16 mouse cellular contexts compared by ENCODE assay signal in genomic region chr3:96135011-96135410, GRCm38 (mm10). TPM values are rescaled to one million over a fixed set of nuclear protein-coding genes. Genes with fewer than 3 reads are reported as not detected.
A peak's percentile ranks its signal among the peaks of the same experiment; 100 is the strongest.
DNase-seq lines count a peak whose midpoint lies in the region; ATAC-seq and TF ChIP-seq lines count a peak whose summit lies in the region.
"Had no signal": no experiment of that assay in that cellular context is flagged by ENCODE, and none has a peak within 500 bp of the region (broad histone marks: within the 10 kb centered on the region; RNA-seq: fewer than 3 reads in every experiment).

No protein-coding gene starts in this region.

- H3K4me1 ChIP-seq in heart, postnatal 0 days (ENCODE audit: control insufficient read depth, insufficient read depth), result no peaks in the 10 kb centered on the region
- peaks cover 7% of the 10 kb centered on the region for H3K4me1 ChIP-seq in heart, embryonic 10.5 days
- H3K4me1 ChIP-seq: midbrain, embryonic 15.5 days; stomach, embryonic 15.5 days had no signal

- no peak overlapping the region for H3K4me2 ChIP-seq in heart, postnatal 0 days (ENCODE audit: low read depth, low read length)
- H3K4me2 ChIP-seq: liver, embryonic 11.5 days; midbrain, embryonic 15.5 days; neural tube, embryonic 12.5 days; stomach, embryonic 15.5 days had no signal

- no peaks in the 10 kb centered on the region for H3K27me3 ChIP-seq in heart, postnatal 0 days (ENCODE audit: control insufficient read depth, insufficient read depth, low read length)
- H3K27me3 ChIP-seq in heart, embryonic 10.5 days (ENCODE audit: insufficient read depth, poor library complexity, severe bottlenecking), result no peaks in the 10 kb centered on the region
- H3K27me3 ChIP-seq: midbrain, embryonic 15.5 days; neural tube, embryonic 12.5 days; stomach, embryonic 15.5 days had no signal

- H3K36me3 ChIP-seq in heart, postnatal 0 days (replicated peaks; ENCODE audit: control insufficient read depth, insufficient read depth, low read length), result peaks cover 29% of the 10 kb centered on the region
- H3K36me3 ChIP-seq in heart, embryonic 10.5 days, result peaks cover 19% of the 10 kb centered on the region; the same call in 1 of the 2 replicates
- H3K36me3 ChIP-seq: midbrain, embryonic 15.5 days had no signal

- no peak for ATAC-seq in heart, postnatal 0 days (ENCODE audit: insufficient read depth, low read depth)
- ATAC-seq: hindbrain, postnatal 0 days; midbrain, embryonic 15.5 days had no signal

- no peak for TF ChIP-seq EP300 in heart, postnatal 0 days (IDR thresholded peaks at IDR 0.05; ENCODE audit: low read depth)

- no peak overlapping the region for H3K27ac ChIP-seq in heart, postnatal 0 days (ENCODE audit: low read depth)
- H3K27ac ChIP-seq in heart, embryonic 10.5 days, result no peak overlapping the region
- H3K27ac ChIP-seq: hindbrain, postnatal 0 days; midbrain, embryonic 15.5 days; neural tube, embryonic 12.5 days; stomach, embryonic 15.5 days had no signal

- no peaks in the 10 kb centered on the region for H3K9me3 ChIP-seq in heart, postnatal 0 days (replicated peaks; ENCODE audit: control insufficient read depth, low read length)
- H3K9me3 ChIP-seq in heart, embryonic 10.5 days, result no peaks in the 10 kb centered on the region
- H3K9me3 ChIP-seq: midbrain, embryonic 15.5 days; neural tube, embryonic 12.5 days; stomach, embryonic 15.5 days had no signal

- peak; percentile 19 for DNase-seq in heart, postnatal 0 days (ENCODE audit: low spot score)
- no peak for DNase-seq in heart, embryonic 10.5 days (ENCODE audit: low spot score)
- DNase-seq in urinary bladder, postnatal 14 days (ENCODE audit: low spot score), result peak; percentile 39
- DNase-seq in urinary bladder, adult 2 months (ENCODE audit: low spot score), result no peak
- peak; percentile 83 to 85 for DNase-seq in kidney, adult 8-10 months
- DNase-seq in testis, postnatal 10 days (ENCODE audit: low spot score), result no peak
- no peak for DNase-seq in spleen, postnatal 10 days (ENCODE audit: low spot score in 2 of 2)
- no peak for DNase-seq in right cerebral cortex, postnatal 36 days (ENCODE audit: low spot score in 2 of 2)
- DNase-seq: cerebellum, adult 9-11 months; gastrocnemius, postnatal 36 days; thymus, postnatal 36 days had no signal

- no peak overlapping the region for H3K4me3 ChIP-seq in heart, postnatal 0 days (ENCODE audit: low read depth, low read length)
- H3K4me3 ChIP-seq in heart, embryonic 10.5 days, result no peak overlapping the region
- H3K4me3 ChIP-seq: midbrain, embryonic 15.5 days; neural tube, embryonic 12.5 days; stomach, embryonic 15.5 days had no signal

- TF ChIP-seq CTCF in heart, postnatal 0 days (IDR thresholded peaks at IDR 0.05; ENCODE audit: low read depth), result no peak

- WGBS in heart, postnatal 0 days, result 41% methylated on average over 3 of the region's 3 CpGs
- WGBS in heart, embryonic 10.5 days, result 82% methylated on average over 3 of the region's 3 CpGs

- H3K9ac ChIP-seq in heart, postnatal 0 days (replicated peaks; ENCODE audit: low read depth, low read length), result no peak overlapping the region
- H3K9ac ChIP-seq: midbrain, embryonic 15.5 days; neural tube, embryonic 12.5 days; stomach, embryonic 15.5 days had no signal

RNA-seq across cellular contexts. Expression of gene Mtmr11, which starts 26.8 kb away (rescaled TPM):
- 4.4 and 18.9 TPM in 2 replicates for total RNA-seq in heart, postnatal 0 days (2014; rRNA removed; ENCODE audit: low replicate concordance)
- polyA plus RNA-seq in heart, postnatal 0 days (2015; fragmentation: Nextera tagmentation; extraction: Ambion mirVana), result 6.8 and 6.9 TPM in 2 replicates
- polyA plus RNA-seq in heart, embryonic 10.5 days (2016; fragmentation: Nextera tagmentation; extraction: Ambion mirVana), result 6.0 and 10.5 TPM in 2 replicates
- polyA plus RNA-seq in urinary bladder, adult 2 months (2012; rRNA removed), result 33.7 and 35.7 TPM in 2 replicates

RNA-seq across cellular contexts. Expression of gene Otud7b, which starts 30.7 kb away (rescaled TPM):
- 17.6 and 21.9 TPM in 2 replicates for total RNA-seq in heart, postnatal 0 days (2014; rRNA removed; ENCODE audit: low replicate concordance)
- polyA plus RNA-seq in heart, postnatal 0 days (2015; fragmentation: Nextera tagmentation; extraction: Ambion mirVana), result 16.8 and 21.7 TPM in 2 replicates
- 15.2 and 16.1 TPM in 2 replicates for polyA plus RNA-seq in heart, embryonic 10.5 days (2016; fragmentation: Nextera tagmentation; extraction: Ambion mirVana)
- 11.1 and 16.8 TPM in 2 replicates for polyA plus RNA-seq in urinary bladder, adult 2 months (2012; rRNA removed)

RNA-seq across cellular contexts. Expression of gene Sf3b4, which starts 37.1 kb away (rescaled TPM):
- total RNA-seq in heart, postnatal 0 days (2014; rRNA removed; ENCODE audit: low replicate concordance), result 34.5 and 41.7 TPM in 2 replicates
- 48.3 and 48.6 TPM in 2 replicates for polyA plus RNA-seq in heart, postnatal 0 days (2015; fragmentation: Nextera tagmentation; extraction: Ambion mirVana)
- 143 and 190 TPM in 2 replicates for polyA plus RNA-seq in heart, embryonic 10.5 days (2016; fragmentation: Nextera tagmentation; extraction: Ambion mirVana)
- 48.6 and 52.3 TPM in 2 replicates for polyA plus RNA-seq in urinary bladder, adult 2 months (2012; rRNA removed)

RNA-seq across cellular contexts. Expression of gene Sv2a, which starts 45.9 kb away (rescaled TPM):
- 9.8 and 15.4 TPM in 2 replicates for total RNA-seq in heart, postnatal 0 days (2014; rRNA removed; ENCODE audit: low replicate concordance)
- 10.8 and 11.2 TPM in 2 replicates for polyA plus RNA-seq in heart, postnatal 0 days (2015; fragmentation: Nextera tagmentation; extraction: Ambion mirVana)
- 17.8 and 22.6 TPM in 2 replicates for polyA plus RNA-seq in heart, embryonic 10.5 days (2016; fragmentation: Nextera tagmentation; extraction: Ambion mirVana)
- 8.6 and 9.4 TPM in 2 replicates for polyA plus RNA-seq in urinary bladder, adult 2 months (2012; rRNA removed)

Comparison
In these comparisons a context has a peak if more than half of its experiments do, and no peak if none do; other contexts are left out.
1. DNase-seq: peak in heart, postnatal 0 days (single experiment), urinary bladder, postnatal 14 days (single experiment) and kidney, adult 8-10 months (2 of 2); none in heart, embryonic 10.5 days (single experiment), urinary bladder, adult 2 months (single experiment), testis, postnatal 10 days (single experiment), spleen, postnatal 10 days (0 of 2) and right cerebral cortex, postnatal 36 days (0 of 2).